Mouse (Mus musculus): ENCODE results near the gene Stag3.

- TF ChIP-seq POLR2A (IDR thresholded peaks at IDR 0.05; ENCODE audit: control insufficient read depth, low read depth, low read length) (no peak), CTCF (IDR thresholded peaks at IDR 0.05; ENCODE audit: control insufficient read depth, insufficient read depth, insufficient replicate concordance, low read depth, low read length) (no peak)
Observed at GRCm38 (mm10) chr5:138341661-138342060, 61.6 kb downstream of the Stag3 start, which contains the start of gene Pvrig.
